Mouse (Mus musculus): ENCODE data around the gene Ccdc77. TPM values are rescaled to one million over a fixed set of nuclear protein-coding genes. Genes with fewer than 3 reads are reported as not detected.
A peak's percentile ranks its signal among the peaks of the same experiment; 100 is the strongest.

The Ccdc77 gene
- polyA plus RNA-seq, 1 experiment from 2014 or later = 27.6 TPM

GRCm38 (mm10) chr6:120276874-120277449, 87.2 kb downstream of the Ccdc77 start:
- no peak overlapping the region for H3K27ac ChIP-seq
- no peak overlapping the region for H3K4me3 ChIP-seq (replicated peaks)
- ATAC-seq (ENCODE audit: insufficient number of reproducible peaks, insufficient read depth, low FRiP score, low TSS enrichment, low read depth) = no peak
- no peak overlapping the region for H3K4me2 ChIP-seq
- 75% methylated on average over 7 of the region's 7 CpGs for WGBS
- peaks cover 8% of the 10 kb centered on the region; the same call in 1 of the 2 replicates for H3K4me1 ChIP-seq (replicated peaks)
- no peak overlapping the region for H3K9ac ChIP-seq (replicated peaks)
- no peaks in the 10 kb centered on the region for H3K36me3 ChIP-seq
- H3K9me3 ChIP-seq = no peaks in the 10 kb centered on the region
- H3K27me3 ChIP-seq = no peaks in the 10 kb centered on the region

DNA sequence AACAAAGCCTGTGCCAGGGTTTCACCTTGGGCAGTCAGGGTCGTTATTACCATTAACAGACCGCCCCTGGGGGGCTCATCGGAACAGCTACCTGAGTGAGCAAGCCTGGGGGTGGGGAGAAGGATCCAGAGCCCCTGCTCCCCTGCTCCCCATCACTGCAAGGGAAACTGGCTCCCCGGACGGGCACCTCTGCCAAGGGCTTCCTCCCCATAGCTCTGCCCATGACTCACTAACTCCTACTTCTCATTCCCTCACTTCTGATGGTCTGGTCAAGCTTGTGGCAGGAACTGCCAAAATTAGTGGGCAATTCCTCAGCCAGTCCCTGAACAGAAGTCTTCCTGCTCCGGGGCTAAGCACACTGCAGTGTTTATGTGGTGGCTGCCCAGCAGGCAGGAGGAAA, 88.9 kb downstream of the Ccdc77 start:
- H3K4me1 ChIP-seq (replicated peaks) = peaks cover 8% of the 10 kb centered on the region; the same call in 1 of the 2 replicates
- no peak overlapping the region for H3K4me3 ChIP-seq (replicated peaks)
- H3K9me3 ChIP-seq = no peaks in the 10 kb centered on the region
- no peak overlapping the region for H3K4me2 ChIP-seq
- no peaks in the 10 kb centered on the region for H3K27me3 ChIP-seq
- no peak overlapping the region; the same call in 1 of the 2 replicates for H3K9ac ChIP-seq (replicated peaks)
- H3K36me3 ChIP-seq = no peaks in the 10 kb centered on the region
- ATAC-seq (ENCODE audit: insufficient number of reproducible peaks, insufficient read depth, low FRiP score, low TSS enrichment, low read depth) = no peak
- 0 out of 2 replicates have a peak overlapping the region, but pooled peaks have one; percentile 12 for H3K27ac ChIP-seq
- 41% methylated on average over 6 of the region's 6 CpGs for WGBS

- H3K27ac ChIP-seq = no peak overlapping the region
- ATAC-seq (ENCODE audit: insufficient number of reproducible peaks, insufficient read depth, low FRiP score, low TSS enrichment, low read depth) = no peak
- 50% methylated on average over 4 of the region's 4 CpGs for WGBS
Observed at GRCm38 (mm10) chr6:120274887-120275286, 89.3 kb downstream of the Ccdc77 start.

More at GRCm38 (mm10) chr6:120274887-120275286, 89.3 kb downstream of the Ccdc77 start:
- Histone ChIP-seq H3K27me3 (no peaks in the 10 kb centered on the region), H3K9me3 (no peaks in the 10 kb centered on the region), H3K4me3 (replicated peaks) (no peak overlapping the region), H3K4me2 (no peak overlapping the region), H3K36me3 (no peaks in the 10 kb centered on the region), H3K4me1 (replicated peaks) (peaks cover 8% of the 10 kb centered on the region; the same call in 1 of the 2 replicates), H3K9ac (replicated peaks) (no peak overlapping the region; the same call in 1 of the 2 replicates)

Other genes with a start within 250 kb of the Ccdc77 start
- 0.29 and 0.35 TPM in 2 replicates for gene D330020A13Rik, start 70.0 kb downstream of the Ccdc77 start, polyA plus RNA-seq (2016; fragmentation: Nextera tagmentation; extraction: Ambion mirVana)
- gene B4galnt3, start 69.8 kb downstream of the Ccdc77 start, polyA plus RNA-seq (2016; fragmentation: Nextera tagmentation; extraction: Ambion mirVana) = 0.73 and 0.78 TPM in 2 replicates
- gene Kdm5a, start 250 bp downstream of the Ccdc77 start, polyA plus RNA-seq (2016; fragmentation: Nextera tagmentation; extraction: Ambion mirVana) = 52.5 and 56.5 TPM in 2 replicates
- 3.8 and 4.8 TPM in 2 replicates for gene Il17ra, start 98.9 kb upstream of the Ccdc77 start, polyA plus RNA-seq (2016; fragmentation: Nextera tagmentation; extraction: Ambion mirVana)
- gene Tmem121b, start 129.4 kb upstream of the Ccdc77 start, polyA plus RNA-seq (2016; fragmentation: Nextera tagmentation; extraction: Ambion mirVana) = 0.31 TPM in 2 replicates
- gene Hdhd5, start 166.9 kb upstream of the Ccdc77 start, polyA plus RNA-seq (2016; fragmentation: Nextera tagmentation; extraction: Ambion mirVana) = 21.7 and 22.1 TPM in 2 replicates